Mouse (Mus musculus) neural tube, embryonic 10.5 days (tissue): ENCODE results near the gene Dtx2.
"Not testable (repeated sequence)": the region's sequence is repeated elsewhere in the genome, so short reads cannot be mapped to it uniquely, and the experiment has no call there.

Source experiments
- DNase-seq: peaks from one replicate; pipeline ENCODE4 v3.0.0-alpha.2; 2017; ENCODE audit warnings: low spot score; ENCODE audit errors: extremely low spot score

Dtx2 gene

GRCm38 (mm10) chr5:136025712-136026111 is 31.1 kb downstream of the Dtx2 start:
- DNase-seq, result no peak

GRCm38 (mm10) chr5:136026859-136027258 is 32.3 kb downstream of the Dtx2 start:
- DNase-seq, result no peak

GRCm38 (mm10) chr5:136027612-136028311 is 33.2 kb downstream of the Dtx2 start:
- no peak for DNase-seq

- DNase-seq, result no peak
Measured at GRCm38 (mm10) chr5:136034868-136035267, 40.3 kb downstream of the Dtx2 start.

GRCm38 (mm10) chr5:136035285-136035684 is 40.7 kb downstream of the Dtx2 start:
- no peak for DNase-seq

- DNase-seq, result no peak
Measured at GRCm38 (mm10) chr5:136036667-136037066, 42.1 kb downstream of the Dtx2 start.

DNA sequence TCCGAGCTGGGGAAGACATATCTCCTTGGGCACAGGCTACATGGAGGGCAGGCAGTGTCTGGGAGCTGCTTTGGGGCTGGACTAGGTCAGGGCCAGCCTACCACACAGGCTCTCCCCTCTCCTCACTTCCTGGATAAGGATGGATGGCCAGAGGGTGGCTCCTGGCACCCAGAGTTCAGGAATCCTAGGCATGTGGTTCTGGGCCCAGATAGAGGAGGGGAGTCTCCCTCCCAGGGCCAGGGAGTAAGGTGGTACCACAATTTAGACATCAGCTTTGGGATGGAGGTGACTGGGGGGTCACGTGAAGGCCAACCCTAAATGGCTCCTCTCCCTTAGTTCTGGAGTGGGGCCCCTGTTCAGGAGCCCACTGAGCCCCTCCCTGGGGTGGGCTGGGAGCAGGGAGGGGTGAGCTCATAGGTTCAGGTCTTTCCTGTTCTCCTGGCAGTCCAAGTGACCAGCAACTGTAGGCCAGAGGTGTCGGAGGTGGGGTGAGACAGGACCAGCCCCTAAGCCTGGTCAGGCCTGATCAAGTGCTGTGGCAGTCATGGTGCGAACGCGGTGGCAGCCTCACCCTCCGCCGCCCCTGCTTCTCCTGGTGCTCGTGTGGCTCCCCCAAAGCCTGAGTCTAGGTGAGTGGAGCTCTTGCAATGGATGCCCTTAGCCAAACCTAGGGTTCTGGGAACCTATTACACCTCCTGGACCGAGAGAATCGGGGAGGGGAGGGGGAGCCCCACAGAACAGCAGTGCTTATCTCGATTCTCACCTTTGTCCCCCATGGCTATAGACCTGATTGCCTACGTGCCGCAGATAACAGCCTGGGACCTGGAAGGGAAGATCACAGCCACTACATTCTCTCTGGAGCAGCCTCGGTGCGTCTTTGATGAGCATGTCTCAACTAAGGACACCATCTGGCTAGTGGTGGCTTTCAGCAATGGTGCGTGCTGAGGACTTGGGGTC is 43.9 kb downstream of the Dtx2 start, which contains the start of gene Upk3b:
Upk3b (plus strand) TSS at position 239 of the 957 bp plus-strand sequence.
- no peak for DNase-seq

- DNase-seq, result no peak
Measured at GRCm38 (mm10) chr5:136040210-136040609, 45.6 kb downstream of the Dtx2 start.

- no peak for DNase-seq
Measured at GRCm38 (mm10) chr5:136041260-136041659, 46.7 kb downstream of the Dtx2 start.

DNA sequence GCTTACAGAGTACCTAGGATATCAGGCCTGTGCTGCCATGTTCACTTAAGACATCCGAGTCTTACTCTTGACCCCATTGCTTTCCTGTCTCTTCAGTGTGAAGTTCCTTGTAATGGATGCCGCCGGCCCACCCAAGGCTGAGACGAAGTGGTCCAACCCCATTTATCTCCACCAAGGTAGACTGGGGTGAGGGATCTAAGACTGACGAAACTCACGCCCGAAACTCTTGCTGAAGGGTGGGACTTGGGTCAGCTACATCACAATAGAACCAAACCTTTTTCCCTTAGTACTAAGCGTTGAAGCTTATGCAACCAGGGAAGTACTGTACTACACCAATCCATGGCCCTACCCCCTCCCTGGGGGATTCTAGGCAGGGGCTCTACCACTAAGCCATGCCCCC is 47.1 kb downstream of the Dtx2 start:
- no peak for DNase-seq

DNA sequence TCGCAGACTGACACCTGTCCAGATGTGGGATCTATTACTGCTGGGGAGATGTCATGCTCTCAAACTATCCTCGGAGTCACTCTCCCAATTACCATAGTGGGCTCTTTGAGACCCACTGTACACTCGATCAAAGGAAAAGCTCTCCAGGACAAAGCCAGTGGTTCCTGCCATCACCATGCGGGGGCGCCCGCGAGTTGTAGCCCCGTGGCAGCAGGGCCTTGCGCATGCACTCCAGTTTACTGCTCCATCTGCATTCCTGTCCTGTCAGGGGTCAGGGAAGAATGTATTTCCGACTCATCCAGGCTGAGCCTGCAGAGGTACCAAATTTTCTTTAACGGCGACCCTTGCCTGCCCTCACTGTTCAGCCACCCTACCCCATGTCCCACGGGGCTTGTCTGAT is 50.3 kb downstream of the Dtx2 start:
- no peak for DNase-seq

- peak; percentile 40 for DNase-seq
Measured at GRCm38 (mm10) chr5:136045408-136045807, 50.8 kb downstream of the Dtx2 start.

- DNase-seq, result peak; percentile 94
Measured at GRCm38 (mm10) chr5:136045987-136046386, 51.4 kb downstream of the Dtx2 start.

DNA sequence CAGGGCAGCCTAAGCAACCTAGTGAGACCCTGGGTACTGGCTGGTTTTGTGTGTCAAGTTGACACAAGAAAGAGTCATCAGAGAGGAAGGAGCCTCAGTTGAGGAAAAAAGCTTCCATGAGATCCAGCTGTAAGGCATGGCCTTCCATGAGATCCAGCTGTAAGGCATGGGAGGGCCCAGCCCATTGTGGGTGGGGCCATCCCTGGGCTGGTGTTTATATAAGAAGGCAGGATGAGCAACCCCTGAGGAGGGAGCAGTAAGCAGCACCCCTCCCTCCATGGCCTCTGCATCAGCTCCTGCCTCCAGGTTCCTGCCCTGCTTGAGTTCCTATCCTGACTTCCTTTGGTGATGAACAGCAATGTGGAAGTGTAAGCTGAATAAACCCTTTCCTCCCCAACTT is 53.9 kb downstream of the Dtx2 start:
- not testable (repeated sequence) for DNase-seq

DNA sequence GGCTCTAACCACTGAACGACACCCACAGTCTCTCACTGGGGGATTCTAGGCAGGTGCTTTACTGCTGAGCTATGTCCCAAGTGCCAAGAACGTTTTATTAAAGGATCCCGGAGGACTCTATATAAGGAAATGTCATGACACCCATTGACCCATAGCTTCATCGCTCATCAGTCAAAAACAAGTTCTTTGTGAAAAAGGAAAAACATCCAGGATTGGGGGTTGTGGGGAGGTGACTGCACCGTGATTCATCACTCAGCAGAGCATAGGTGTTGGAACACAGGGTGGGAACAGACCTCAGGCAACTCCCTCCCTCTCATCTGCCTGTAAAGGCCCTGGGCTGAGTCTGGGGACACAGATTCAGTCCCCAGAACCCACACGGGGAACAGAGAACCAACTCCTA is 55.3 kb downstream of the Dtx2 start:
- peak; percentile 31 for DNase-seq

DNA sequence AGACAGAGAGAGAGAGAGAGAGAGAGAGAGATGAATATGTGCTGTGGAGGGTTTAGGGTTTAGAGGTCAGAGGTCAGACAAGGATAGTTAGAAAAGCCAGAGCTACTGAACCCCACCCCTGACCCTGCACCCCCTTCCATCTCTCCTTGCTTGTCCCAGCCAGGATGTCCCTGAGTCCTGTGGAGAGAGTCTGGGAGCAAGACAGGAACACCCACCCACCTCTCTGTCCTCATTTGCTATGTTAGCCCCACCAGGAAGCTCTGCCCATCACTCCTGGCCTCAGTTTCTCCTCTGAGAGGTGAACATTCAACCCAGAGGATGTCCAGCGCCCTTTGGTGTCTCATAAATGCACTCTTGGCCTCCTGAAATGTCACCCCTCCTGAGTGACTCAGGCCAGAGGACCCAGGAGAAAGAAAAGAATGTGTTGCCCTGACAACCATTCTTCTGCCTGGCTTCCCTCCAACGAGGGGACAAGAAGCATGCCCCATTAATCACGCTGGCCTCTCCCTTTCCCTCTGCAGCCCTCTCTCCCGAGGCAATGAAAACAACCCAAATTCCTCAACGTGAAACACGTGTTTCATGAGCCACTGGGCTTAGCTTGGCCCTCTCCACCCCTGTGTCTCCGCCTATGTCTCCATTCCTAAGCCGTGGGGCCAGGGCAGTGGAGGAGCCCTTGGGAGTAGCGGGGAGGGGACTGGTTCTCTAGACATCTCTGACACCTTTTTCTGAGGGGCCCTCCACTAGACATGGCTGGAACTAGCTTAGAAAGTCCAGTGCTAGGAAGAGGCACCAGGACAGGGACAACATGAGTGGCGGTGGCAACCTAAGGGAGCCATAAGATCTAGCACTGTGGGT is 56.9 kb downstream of the Dtx2 start:
- DNase-seq, result peak; percentile 82

GRCm38 (mm10) chr5:136052861-136053655 is 58.5 kb downstream of the Dtx2 start:
- DNase-seq, result no peak

GRCm38 (mm10) chr5:136054301-136055077 is 59.9 kb downstream of the Dtx2 start, which contains the start of gene Upk3bl:
TSS of gene Upk3bl (plus strand) at chr5:136054492.
- no peak for DNase-seq

GRCm38 (mm10) chr5:136056062-136056461 is 61.5 kb downstream of the Dtx2 start:
- no peak for DNase-seq

DNA sequence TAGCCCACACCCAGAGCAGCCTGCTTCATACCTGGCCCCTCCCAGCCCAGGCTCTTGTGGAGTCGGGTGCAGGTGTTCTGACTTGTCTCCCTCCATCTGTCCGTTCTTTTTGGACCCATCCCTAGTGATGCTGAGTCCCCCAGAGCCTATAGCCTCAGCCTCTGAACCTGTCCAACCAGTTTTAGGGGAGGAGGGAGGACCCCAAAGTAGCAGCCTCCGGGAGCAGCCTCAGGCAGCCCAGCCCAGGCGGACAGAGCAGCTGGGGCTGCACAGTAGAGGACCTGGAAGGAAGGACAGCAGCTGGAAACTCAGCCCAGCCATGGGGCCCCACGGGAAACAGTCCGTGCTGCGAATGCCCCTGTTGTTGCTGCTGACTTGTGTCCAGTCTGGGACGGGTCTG is 62.5 kb downstream of the Dtx2 start:
- no peak for DNase-seq
